ENCODE assay signal across 24 mouse cellular contexts in genomic region chr2:148585721-148586335, GRCm38 (mm10).
DNase-seq lines count a peak whose midpoint lies in the region; ATAC-seq and TF ChIP-seq lines count a peak whose summit lies in the region.
"Had no signal": no experiment of that assay in that cellular context is flagged by ENCODE, and none has a peak within 500 bp of the region (broad histone marks: within the 10 kb centered on the region; RNA-seq: fewer than 3 reads in every experiment).

No protein-coding gene starts in this region.

- no peak overlapping the region for H3K9ac ChIP-seq in liver, embryonic 15.5 days
- no peak overlapping the region for H3K9ac ChIP-seq in liver, embryonic 11.5 days (ENCODE audit: low read depth, low read length)
- H3K9ac ChIP-seq: embryonic facial prominence, embryonic 15.5 days; hindbrain, embryonic 14.5 days had no signal

- peak overlapping the region; percentile 33; the same call in 1 of the 2 replicates for H3K27ac ChIP-seq in liver, embryonic 15.5 days (replicated peaks)
- H3K27ac ChIP-seq in liver, embryonic 11.5 days (ENCODE audit: low read depth, low read length) = no peak overlapping the region
- H3K27ac ChIP-seq in bone marrow, adult 2 months (ENCODE audit: control insufficient read depth, insufficient read depth, low read depth, low read length, poor library complexity) = peak overlapping the region; percentile 65; the same call in 1 of the 2 replicates
- H3K27ac ChIP-seq: embryonic facial prominence, embryonic 15.5 days; forebrain, embryonic 10.5 days; gastrocnemius, adult 2 months; heart, embryonic 10.5 days; hindbrain, embryonic 10.5 days; hindbrain, embryonic 14.5 days had no signal

- WGBS in liver, embryonic 15.5 days (ENCODE audit: insufficient replicate concordance) = 26% methylated on average over 1 of the region's 1 CpGs
- 43% methylated on average over 1 of the region's 1 CpGs for WGBS in liver, embryonic 11.5 days
- 8% methylated on average over 1 of the region's 1 CpGs for WGBS in bone marrow, adult 2 months

- TF ChIP-seq POLR2A in bone marrow, adult 2 months (IDR thresholded peaks at IDR 0.05; ENCODE audit: borderline replicate concordance, control insufficient read depth, low read depth, low read length) = no peak

- no peaks in the 10 kb centered on the region for H3K27me3 ChIP-seq in liver, embryonic 15.5 days
- H3K27me3 ChIP-seq in liver, embryonic 11.5 days (replicated peaks; ENCODE audit: control insufficient read depth, insufficient read depth, low read length) = no peaks in the 10 kb centered on the region
- H3K27me3 ChIP-seq: embryonic facial prominence, embryonic 15.5 days had no signal

- H3K4me1 ChIP-seq in liver, embryonic 15.5 days (replicated peaks) = no peaks in the 10 kb centered on the region
- H3K4me1 ChIP-seq in liver, embryonic 11.5 days (replicated peaks; ENCODE audit: control insufficient read depth, insufficient read depth, low read length) = no peaks in the 10 kb centered on the region
- peaks cover 2% of the 10 kb centered on the region; the same call in 1 of the 2 replicates for H3K4me1 ChIP-seq in bone marrow, adult 2 months (ENCODE audit: control insufficient read depth, insufficient read depth, low read length)
- H3K4me1 ChIP-seq: embryonic facial prominence, embryonic 15.5 days; forebrain, embryonic 10.5 days; heart, embryonic 10.5 days; hindbrain, embryonic 10.5 days had no signal

- no peak overlapping the region for H3K4me2 ChIP-seq in liver, embryonic 15.5 days
- H3K4me2 ChIP-seq in liver, embryonic 11.5 days = no peak overlapping the region
- H3K4me2 ChIP-seq: embryonic facial prominence, embryonic 15.5 days; hindbrain, embryonic 14.5 days had no signal

- DNase-seq in liver, embryonic 11.5 days (ENCODE audit: low spot score) = no peak
- DNase-seq in cerebellum, postnatal 4 days (ENCODE audit: low spot score in 2 of 2) = no peak
- DNase-seq in yolk sac, embryonic 10.5 days (ENCODE audit: low spot score) = no peak
- DNase-seq: adrenal gland, adult 2 months; adrenal gland, postnatal 25 days; cerebellum, adult 11-12 months; cerebellum, adult 9-10 months; cerebellum, postnatal 25 days; embryo, embryonic 11 days; gastrocnemius, adult 2 months; gastrocnemius, postnatal 25 days; heart, adult 18-20 months; heart, postnatal 10 days had no signal

- H3K9me3 ChIP-seq in liver, embryonic 15.5 days (replicated peaks) = no peaks in the 10 kb centered on the region
- H3K9me3 ChIP-seq in liver, embryonic 11.5 days (ENCODE audit: control insufficient read depth, low read length) = no peaks in the 10 kb centered on the region
- H3K9me3 ChIP-seq: embryonic facial prominence, embryonic 15.5 days; forebrain, embryonic 10.5 days; heart, embryonic 10.5 days; hindbrain, embryonic 10.5 days had no signal

- H3K4me3 ChIP-seq in liver, embryonic 15.5 days (replicated peaks) = no peak overlapping the region
- H3K4me3 ChIP-seq in liver, embryonic 11.5 days (ENCODE audit: low read depth, low read length) = no peak overlapping the region
- no peak overlapping the region for H3K4me3 ChIP-seq in bone marrow, adult 2 months (replicated peaks; ENCODE audit: control insufficient read depth, low read depth, low read length)
- H3K4me3 ChIP-seq: embryonic facial prominence, embryonic 15.5 days; erythroblast, embryonic 14.5 days; forebrain, embryonic 10.5 days; gastrocnemius, adult 2 months; heart, embryonic 10.5 days; hindbrain, embryonic 10.5 days had no signal

- H3K36me3 ChIP-seq in liver, embryonic 15.5 days (replicated peaks) = no peaks in the 10 kb centered on the region
- no peaks in the 10 kb centered on the region for H3K36me3 ChIP-seq in liver, embryonic 11.5 days (ENCODE audit: control insufficient read depth, insufficient read depth, low read length)
- H3K36me3 ChIP-seq: embryonic facial prominence, embryonic 15.5 days; forebrain, embryonic 10.5 days; heart, embryonic 10.5 days; hindbrain, embryonic 10.5 days had no signal

- TF ChIP-seq CTCF in bone marrow, adult 2 months (IDR thresholded peaks at IDR 0.05; ENCODE audit: control insufficient read depth, insufficient read depth, low read length) = no peak

- 0 out of 2 replicates have a peak, but pooled peaks have one; percentile 18 for ATAC-seq in liver, embryonic 15.5 days (ENCODE audit: insufficient read depth)
- no peak for ATAC-seq in liver, embryonic 11.5 days (replicated peaks; ENCODE audit: low FRiP score)
- peak; percentile 80 for ATAC-seq in granulocyte monocyte progenitor cell, adult 5-6 weeks (replicated peaks; ENCODE audit: poor library complexity, severe bottlenecking)
- ATAC-seq in megakaryocyte progenitor cell, adult 5-6 weeks (replicated peaks; ENCODE audit: poor library complexity) = peak; percentile 81
- ATAC-seq: forebrain, embryonic 14.5 days had no signal
